Mouse (Mus musculus): ENCODE data around the gene Dnah10.

- no peak for TF ChIP-seq CTCF (conservative IDR thresholded peaks at IDR 0.05 in 1 of 2, IDR thresholded peaks at IDR 0.05 in 1 of 2; ENCODE audit: low read depth in 2 of 2, low read length in 2 of 2)
- TF ChIP-seq POLR2A (IDR thresholded peaks at IDR 0.05; ENCODE audit: low read depth, low read length): no peak
- no peak for TF ChIP-seq MAFK (IDR thresholded peaks at IDR 0.05; ENCODE audit: insufficient replicate concordance, low read length)
- TF ChIP-seq NELFE (IDR thresholded peaks at IDR 0.05; ENCODE audit: low read depth, low read length): no peak
- TF ChIP-seq MEF2A (IDR thresholded peaks at IDR 0.05; ENCODE audit: borderline replicate concordance, low read depth, low read length): no peak
- no peak for TF ChIP-seq ZC3H11A (IDR thresholded peaks at IDR 0.05; ENCODE audit: low read depth, low read length)
- no peak for TF ChIP-seq UBTF (IDR thresholded peaks at IDR 0.05; ENCODE audit: low read depth, low read length)
- no peak for TF ChIP-seq USF2 (conservative IDR thresholded peaks at IDR 0.05; ENCODE audit: low read depth, low read length)
- TF ChIP-seq JUND (conservative IDR thresholded peaks at IDR 0.05; ENCODE audit: low read depth, low read length): no peak
- TF ChIP-seq GABPA (IDR thresholded peaks at IDR 0.05; ENCODE audit: insufficient replicate concordance, low read depth, low read length): no peak
- TF ChIP-seq USF1 (IDR thresholded peaks at IDR 0.05; ENCODE audit: low read depth, low read length): no peak
- TF ChIP-seq MAX (IDR thresholded peaks at IDR 0.05; ENCODE audit: low read length): no peak
- TF ChIP-seq ETS1 (conservative IDR thresholded peaks at IDR 0.05; ENCODE audit: low read depth, low read length): no peak
Measured at GRCm38 (mm10) chr5:124840202-124840601, 115.3 kb downstream of the Dnah10 start.
